Mouse (Mus musculus) CH12.LX (cell line): ENCODE results near the gene Synpo2l.

Experiments
- CHD2 ChIP-seq: IDR thresholded peaks from 2 replicates; pipeline ENCODE4 v1.6.1; 2011; ENCODE audit warnings: low read length, improper control_type of control experiment
- POLR2A ChIP-seq: IDR thresholded peaks from 2 replicates; pipeline ENCODE4 v1.6.1; 2011; ENCODE audit warnings: low read depth, mild to moderate bottlenecking, improper control_type of control experiment, low read length
- RCOR1 ChIP-seq: conservative IDR thresholded peaks from 2 replicates; pipeline ENCODE4 v1.6.1; 2012; ENCODE audit warnings: low read depth, mild to moderate bottlenecking, inconsistent platforms, low read length, improper control_type of control experiment

DNA sequence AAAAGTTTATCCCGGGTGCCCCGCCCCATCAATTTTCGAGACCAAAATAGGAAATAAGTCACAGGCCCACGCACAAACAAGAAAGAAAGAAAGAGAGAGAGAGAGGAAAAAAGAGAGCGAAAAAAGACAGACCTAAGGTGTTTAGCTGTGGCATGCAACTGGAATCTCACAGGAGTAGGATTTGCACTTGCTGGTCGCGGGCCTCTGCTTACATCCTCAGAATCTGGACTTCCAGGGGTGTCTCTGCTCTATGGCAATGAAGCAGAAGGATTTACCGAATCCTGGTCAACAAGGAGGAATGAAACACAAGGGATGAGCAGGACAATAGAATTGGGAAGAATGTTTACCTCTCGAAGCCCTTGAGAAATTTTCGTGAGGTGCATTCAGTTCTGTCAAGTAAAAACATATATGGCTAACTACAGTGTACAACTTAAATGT is 26.7 kb downstream of the Synpo2l start:
- TF ChIP-seq RCOR1 (no peak), POLR2A (no peak), CHD2 (no peak)
